Mouse (Mus musculus): ENCODE data around the gene Pitpnm2.

DNA sequence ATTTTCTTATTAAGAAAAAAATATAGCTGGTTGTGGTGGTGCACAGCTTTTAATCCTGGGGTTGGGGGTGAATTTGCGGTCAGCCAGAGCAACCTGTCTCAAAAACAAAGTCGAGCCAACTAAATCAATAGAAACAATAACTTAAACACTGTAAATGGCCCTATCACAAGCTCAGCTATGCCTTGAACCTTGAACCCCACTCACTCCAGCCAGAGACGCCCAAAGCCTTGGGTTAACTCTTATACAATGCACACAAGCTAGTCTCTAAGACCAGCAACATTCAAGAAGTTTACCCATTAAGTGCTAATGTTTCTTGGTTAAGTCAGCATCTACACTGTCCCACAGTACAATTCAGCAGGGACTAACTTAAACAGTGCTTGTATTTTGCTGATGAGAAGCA, 179.9 kb downstream of the Pitpnm2 start:
- TF ChIP-seq CTCF (IDR thresholded peaks at IDR 0.05) (no peak), EP300 (IDR thresholded peaks at IDR 0.05) (no peak)

Data from lung, postnatal 0 days (tissue).